Mouse (Mus musculus) heart, embryonic 12.5 days (tissue): Measurements from ENCODE around the gene Prickle4. TPM values are rescaled to one million over a fixed set of nuclear protein-coding genes. Genes with fewer than 3 reads are reported as not detected.

Source experiments
- ATAC-seq: fragments of 200-750 bp; cut with Nextera tagmentation; 2 replicates; pipeline ENCODE4 v1.8.0; 2017; ENCODE audit warnings: moderate TSS enrichment, moderate library complexity; ENCODE audit not compliant: insufficient number of reproducible peaks, low FRiP score
- H3K27ac ChIP-seq: fragments of 300-500 bp; sonication (generic); 2 replicates; pipeline ENCODE4 v1.5.1; 2016; ENCODE audit warnings: mild to moderate bottlenecking, moderate library complexity; ENCODE audit not compliant: poor library complexity, severe bottlenecking
- H3K27me3 ChIP-seq: fragments of 300-500 bp; sonication (generic); replicated peaks from 2 replicates; pipeline ENCODE4 v1.6.1; 2016; ENCODE audit warnings: mild to moderate bottlenecking, moderate library complexity
- H3K36me3 ChIP-seq: fragments of 300-500 bp; sonication (generic); 2 replicates; pipeline ENCODE4 v1.6.1; 2016; ENCODE audit warnings: mild to moderate bottlenecking, moderate library complexity
- H3K4me1 ChIP-seq: fragments of 300-500 bp; sonication (generic); replicated peaks from 2 replicates; pipeline ENCODE4 v1.6.1; 2016; ENCODE audit warnings: mild to moderate bottlenecking
- H3K4me2 ChIP-seq: fragments of 300-500 bp; sonication (generic); 2 replicates; pipeline ENCODE4 v1.6.1; 2016; ENCODE audit warnings: mild to moderate bottlenecking, moderate library complexity
- H3K4me3 ChIP-seq: fragments of 300-500 bp; sonication (generic); 2 replicates; pipeline ENCODE4 v1.5.1; 2016; ENCODE audit warnings: mild to moderate bottlenecking
- H3K9ac ChIP-seq: fragments of 300-500 bp; sonication (generic); 2 replicates; pipeline ENCODE4 v1.6.1; 2016; ENCODE audit warnings: mild to moderate bottlenecking, moderate library complexity
- H3K9me3 ChIP-seq: fragments of 300-500 bp; sonication (generic); replicated peaks from 2 replicates; pipeline ENCODE4 v1.6.1; 2016; ENCODE audit warnings: mild to moderate bottlenecking, moderate library complexity
- WGBS: fragments of 180-500 bp; shearing (Covaris S2); methylation state at CpG from one replicate; pipeline ENCODE4 v1.1.7; 2016; 5-methylcytosine and 5-hydroxymethylcytosine counted together
- polyA plus RNA-seq: library from polyadenylated mRNA; unstranded; fragments of >200 nt; fragmentation: Nextera tagmentation; extraction: Ambion mirVana; gene quantifications from 2 replicates; pipeline ENCODE4 v1.2.1, GENCODE M21; 2016

The Prickle4 gene
- polyA plus RNA-seq, 1 experiment from 2014 or later = 0.56 TPM

DNA sequence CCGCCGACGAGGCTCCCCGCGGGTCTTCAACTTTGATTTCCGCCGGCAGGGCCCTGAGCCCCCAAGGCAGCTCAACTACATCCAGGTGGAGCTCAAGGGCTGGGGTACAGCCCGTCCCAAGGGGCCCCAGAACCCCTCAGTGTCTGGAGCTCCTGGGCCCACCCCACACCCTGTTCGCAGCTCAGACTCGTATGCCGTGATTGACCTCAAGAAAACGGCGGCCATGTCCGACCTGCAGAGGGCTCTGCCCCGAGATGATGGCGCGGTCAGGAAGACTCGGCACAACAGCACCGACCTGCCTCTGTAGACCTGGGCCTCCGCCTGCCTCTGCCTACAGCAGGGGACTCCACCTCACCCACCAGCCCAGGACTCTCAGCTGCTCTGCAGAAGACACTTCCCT lies 9.0 kb upstream of the Prickle4 start:
- Histone ChIP-seq H3K9me3 (no peaks in the 10 kb centered on the region), H3K36me3 (peaks cover 32% of the 10 kb centered on the region), H3K27ac (no peak overlapping the region), H3K4me3 (no peak overlapping the region), H3K4me2 (peak overlapping the region; percentile 35), H3K4me1 (peaks cover 19% of the 10 kb centered on the region), H3K9ac (0 out of 2 replicates have a peak overlapping the region, but pooled peaks have one; percentile 5), H3K27me3 (peaks cover 52% of the 10 kb centered on the region)
- ATAC-seq = no peak
- WGBS = 27% methylated on average over 20 of the region's 20 CpGs

DNA sequence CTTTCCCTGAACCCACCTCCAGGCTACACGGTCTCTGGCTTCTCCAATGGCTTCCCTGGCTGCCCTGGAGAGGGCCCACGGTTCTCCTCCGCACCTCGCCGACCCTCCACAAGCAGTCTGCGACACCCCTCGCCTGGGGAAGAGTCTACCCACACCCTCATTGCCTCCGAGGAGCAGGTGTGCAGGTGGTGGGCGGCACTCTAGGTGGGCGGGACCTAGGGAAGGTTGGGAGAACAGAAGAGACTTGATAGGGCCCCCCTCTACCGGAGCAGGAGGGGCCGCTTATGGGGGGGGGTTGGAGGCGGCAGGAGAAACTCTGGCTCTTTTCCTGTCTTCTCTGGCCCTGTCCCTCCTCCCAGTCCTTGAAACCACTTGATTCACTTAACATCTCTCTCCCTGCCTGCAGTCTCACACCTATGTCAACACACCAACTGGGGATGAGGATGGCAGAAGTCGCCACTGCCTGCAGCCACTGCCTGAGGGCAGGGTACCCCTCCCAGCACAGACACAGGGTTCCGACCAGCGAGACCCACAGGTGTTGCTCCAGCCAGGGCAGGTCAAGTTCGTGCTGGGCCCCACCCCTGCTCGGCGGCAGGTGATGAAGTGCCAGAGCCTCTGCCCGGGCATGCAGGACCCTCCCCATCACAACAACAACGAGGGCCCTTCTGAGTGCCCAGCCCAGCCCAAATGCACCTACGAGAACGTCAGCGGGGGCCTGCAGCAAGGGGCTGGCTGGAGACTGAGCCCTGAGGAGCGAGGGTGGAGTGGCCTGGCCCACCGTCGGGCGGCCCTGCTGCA lies 8.2 kb upstream of the Prickle4 start:
- Histone ChIP-seq H3K27me3 (peaks cover 52% of the 10 kb centered on the region), H3K4me2 (peak overlapping the region; percentile 35), H3K36me3 (peaks cover 35% of the 10 kb centered on the region), H3K4me3 (no peak overlapping the region), H3K4me1 (peaks cover 19% of the 10 kb centered on the region), H3K9ac (0 out of 2 replicates have a peak overlapping the region, but pooled peaks have one; percentile 5), H3K27ac (no peak overlapping the region), H3K9me3 (no peaks in the 10 kb centered on the region)
- 29% methylated on average over 28 of the region's 28 CpGs for WGBS
- ATAC-seq = no peak; the same call in 1 of the 2 replicates

DNA sequence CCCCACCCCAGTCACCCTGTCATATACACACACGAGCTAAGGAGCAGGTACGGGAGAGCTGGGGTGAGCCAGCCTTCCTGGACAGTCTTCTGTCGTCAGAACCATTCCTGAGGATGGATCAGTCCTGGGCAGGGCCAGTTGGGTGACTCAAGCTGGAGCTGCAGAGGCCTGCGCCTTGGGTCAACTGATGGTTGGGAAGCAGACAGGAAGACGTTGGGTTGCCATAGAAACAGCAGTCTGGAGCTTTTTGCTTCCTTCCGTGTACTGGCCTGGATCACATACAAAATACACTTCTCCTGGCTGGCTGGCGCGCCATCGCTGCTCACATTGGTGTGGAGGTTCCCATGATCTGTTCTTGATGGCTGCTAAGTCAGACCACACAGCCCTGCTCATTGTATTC lies 7.3 kb upstream of the Prickle4 start:
- Histone ChIP-seq H3K27ac (no peak overlapping the region), H3K27me3 (peaks cover 52% of the 10 kb centered on the region), H3K4me3 (no peak overlapping the region), H3K9ac (no peak overlapping the region), H3K4me1 (peaks cover 19% of the 10 kb centered on the region), H3K4me2 (no peak overlapping the region), H3K36me3 (peaks cover 35% of the 10 kb centered on the region), H3K9me3 (no peaks in the 10 kb centered on the region)
- WGBS = 81% methylated on average over 9 of the region's 9 CpGs
- no peak for ATAC-seq

DNA sequence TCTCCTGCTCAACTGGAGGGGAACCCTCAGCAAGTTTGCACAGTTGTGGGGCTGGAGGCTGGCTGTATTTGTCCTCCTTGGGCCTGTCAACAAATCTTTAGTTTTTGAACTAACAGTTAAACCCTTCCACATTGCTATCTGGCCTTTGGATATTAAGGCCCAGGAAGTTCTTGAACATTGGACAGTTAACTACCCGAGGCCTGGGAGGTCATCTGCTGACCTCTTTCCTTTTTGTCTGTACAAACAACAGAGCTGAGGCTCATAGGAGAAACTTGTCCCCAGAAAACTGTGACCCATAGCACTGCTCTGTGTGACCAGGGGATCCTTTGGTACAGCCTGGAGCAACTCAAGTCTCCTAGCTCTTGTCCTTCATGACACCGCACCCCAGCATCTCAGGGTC lies 4.5 kb upstream of the Prickle4 start:
- peaks cover 35% of the 10 kb centered on the region for H3K36me3 ChIP-seq
- no peak overlapping the region for H3K9ac ChIP-seq
- H3K4me3 ChIP-seq = no peak overlapping the region
- 69% methylated on average over 2 of the region's 2 CpGs for WGBS
- no peaks in the 10 kb centered on the region for H3K9me3 ChIP-seq
- H3K4me1 ChIP-seq = peaks cover 27% of the 10 kb centered on the region
- no peak overlapping the region for H3K27ac ChIP-seq
- H3K4me2 ChIP-seq = no peak overlapping the region
- ATAC-seq = no peak
- peaks cover 41% of the 10 kb centered on the region for H3K27me3 ChIP-seq

DNA sequence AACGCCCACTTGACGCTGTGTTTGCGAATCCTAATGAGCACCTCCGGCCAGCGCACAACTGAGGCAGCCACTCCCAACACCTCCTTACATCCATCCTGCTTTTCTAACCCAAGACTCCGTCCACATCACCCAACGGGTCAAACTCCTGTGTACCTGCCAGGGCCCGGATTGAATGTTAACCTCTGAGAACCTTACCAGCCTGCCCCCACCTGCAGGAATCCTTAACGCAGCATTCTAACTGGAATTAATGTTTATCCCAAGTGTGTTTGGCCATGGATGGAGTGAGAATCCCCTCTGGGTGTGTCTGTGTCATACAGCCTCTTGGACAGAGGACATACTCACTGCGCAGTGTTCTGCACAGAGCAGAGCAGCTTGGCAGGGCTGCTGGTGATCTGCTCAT lies 3.6 kb upstream of the Prickle4 start:
- no peak overlapping the region for H3K9ac ChIP-seq
- no peak overlapping the region for H3K4me2 ChIP-seq
- peaks cover 40% of the 10 kb centered on the region for H3K27me3 ChIP-seq
- H3K4me3 ChIP-seq = no peak overlapping the region
- ATAC-seq = no peak
- 86% methylated on average over 10 of the region's 10 CpGs for WGBS
- H3K27ac ChIP-seq = no peak overlapping the region
- H3K4me1 ChIP-seq = peaks cover 25% of the 10 kb centered on the region
- no peaks in the 10 kb centered on the region for H3K9me3 ChIP-seq
- H3K36me3 ChIP-seq = peaks cover 28% of the 10 kb centered on the region

DNA sequence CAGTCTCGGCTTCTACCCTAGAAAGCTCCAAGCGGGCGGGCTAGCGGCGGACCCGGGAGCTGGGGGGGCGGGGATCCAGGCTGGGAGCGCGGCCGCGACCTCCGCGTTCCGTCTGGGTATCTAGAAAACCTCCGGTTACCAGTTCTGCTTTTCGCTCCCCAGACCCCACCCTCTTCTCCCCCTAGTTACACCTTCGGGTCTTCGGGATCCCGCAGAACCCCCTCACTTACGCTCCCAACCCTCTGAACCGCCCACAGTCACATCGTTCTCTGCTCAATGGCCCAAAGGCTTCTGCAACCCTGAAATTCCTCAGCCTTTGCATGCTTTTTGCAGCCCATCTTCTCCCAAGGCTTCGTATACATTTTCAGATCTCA lies 788 bp upstream of the Prickle4 start:
- ATAC-seq = no peak
- H3K27ac ChIP-seq = no peak overlapping the region
- peak overlapping the region; percentile 78 for H3K9ac ChIP-seq
- peaks cover 30% of the 10 kb centered on the region; the same call in 1 of the 2 replicates for H3K27me3 ChIP-seq
- peaks cover 13% of the 10 kb centered on the region for H3K4me1 ChIP-seq
- H3K4me2 ChIP-seq = peak overlapping the region; percentile 87
- H3K9me3 ChIP-seq = no peaks in the 10 kb centered on the region
- peaks cover 15% of the 10 kb centered on the region for H3K36me3 ChIP-seq
- under 1% methylated on average over 22 of the region's 23 CpGs for WGBS
- peak overlapping the region; percentile 73 for H3K4me3 ChIP-seq

DNA sequence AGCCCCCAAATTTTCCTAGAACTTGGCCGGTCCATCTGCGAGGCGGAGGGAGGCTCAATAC lies 264 bp downstream of the Prickle4 start, which contains the start of gene Gm21981:
Gm21981 (minus strand) TSS at position 14 of the 61 bp plus-strand sequence.
- peaks cover 14% of the 10 kb centered on the region for H3K4me1 ChIP-seq
- WGBS = 1% methylated on average over 3 of the region's 3 CpGs
- peaks cover 29% of the 10 kb centered on the region; the same call in 1 of the 2 replicates for H3K27me3 ChIP-seq
- peak within 1 kb of the TSS; percentile 73 for H3K4me3 ChIP-seq
- peak within 1 kb of the TSS; percentile 87 for H3K4me2 ChIP-seq
- H3K36me3 ChIP-seq = peaks cover 5% of the 10 kb centered on the region
- peak within 1 kb of the TSS; percentile 52 for H3K27ac ChIP-seq
- peak within 1 kb of the TSS; percentile 78 for H3K9ac ChIP-seq
- H3K9me3 ChIP-seq = no peaks in the 10 kb centered on the region
- ATAC-seq = no peak

DNA sequence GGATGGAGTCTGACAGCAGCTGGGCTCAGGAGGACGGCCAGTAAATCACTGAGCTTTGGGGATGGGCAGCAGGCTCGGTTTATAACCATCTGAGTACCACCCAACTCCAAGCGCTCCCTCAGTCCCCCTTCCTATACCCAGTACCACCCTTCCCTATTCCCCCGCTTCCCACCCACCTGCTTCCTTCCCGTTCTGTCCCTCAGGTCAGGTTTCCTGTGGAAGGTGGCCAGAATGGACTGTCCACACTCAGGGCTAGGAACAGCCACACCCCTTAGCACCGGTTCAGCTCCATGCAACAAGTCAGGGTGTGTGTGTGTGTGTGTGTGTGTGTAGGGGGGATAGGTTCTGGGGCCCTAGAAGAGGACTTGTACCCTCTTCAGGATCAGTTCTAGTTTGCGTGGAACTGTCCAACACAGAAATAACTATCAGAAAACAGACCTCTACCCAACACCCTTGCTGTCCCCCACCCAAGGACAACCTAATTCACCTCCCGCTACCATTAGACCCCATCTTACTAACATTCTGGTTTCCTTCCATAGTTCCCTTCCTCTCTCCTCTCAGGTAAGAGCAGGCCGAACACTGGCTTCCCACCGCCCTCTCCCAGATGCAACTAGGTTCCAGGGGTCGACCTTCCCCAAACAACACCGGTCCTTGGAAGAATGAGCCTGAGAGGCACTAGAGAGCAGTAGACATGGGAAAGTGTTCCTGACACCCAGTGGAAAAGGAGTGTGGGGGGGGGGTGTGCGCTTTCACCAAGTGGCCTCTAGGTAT lies 680 bp downstream of the Prickle4 start:
- peaks cover 29% of the 10 kb centered on the region; the same call in 1 of the 2 replicates for H3K27me3 ChIP-seq
- H3K27ac ChIP-seq = no peak overlapping the region
- 36% methylated on average over 13 of the region's 13 CpGs for WGBS

DNA sequence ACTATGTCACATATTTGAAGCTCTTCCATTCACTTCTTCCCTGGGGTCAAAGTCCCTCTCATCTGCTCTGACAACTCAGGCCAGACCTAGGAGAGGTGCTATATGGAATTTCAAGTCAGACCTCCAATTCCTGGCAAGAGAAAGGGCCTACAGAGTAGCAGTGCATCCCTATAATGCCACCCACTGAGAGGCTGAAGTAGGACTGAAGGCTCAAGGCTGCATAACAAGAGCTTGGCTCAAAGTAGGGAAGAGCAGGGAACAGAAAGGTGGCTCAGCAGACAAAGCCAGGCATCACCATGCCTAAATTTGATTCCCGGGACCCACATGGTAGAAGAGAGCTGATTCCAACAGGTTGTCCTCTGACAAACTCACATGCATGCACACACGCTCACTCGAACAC lies 2.9 kb downstream of the Prickle4 start:
- H3K27ac ChIP-seq = no peak overlapping the region
- no peak overlapping the region for H3K4me3 ChIP-seq
- peaks cover 29% of the 10 kb centered on the region; the same call in 1 of the 2 replicates for H3K27me3 ChIP-seq
- no peaks in the 10 kb centered on the region for H3K9me3 ChIP-seq
- peaks cover 24% of the 10 kb centered on the region for H3K4me1 ChIP-seq
- WGBS = 89% methylated on average over 3 of the region's 3 CpGs
- ATAC-seq = no peak
- H3K9ac ChIP-seq = no peak overlapping the region
- H3K4me2 ChIP-seq = no peak overlapping the region
- H3K36me3 ChIP-seq = no peaks in the 10 kb centered on the region; the same call in 1 of the 2 replicates

More for the DNA sequence above, 680 bp downstream of the Prickle4 start:
- no peak for ATAC-seq
- Histone ChIP-seq H3K4me2 (peak overlapping the region; percentile 87), H3K4me1 (peaks cover 16% of the 10 kb centered on the region), H3K36me3 (peaks cover 3% of the 10 kb centered on the region; the same call in 1 of the 2 replicates), H3K9me3 (no peaks in the 10 kb centered on the region), H3K4me3 (peak overlapping the region; percentile 73), H3K9ac (peak overlapping the region; percentile 71)

DNA sequence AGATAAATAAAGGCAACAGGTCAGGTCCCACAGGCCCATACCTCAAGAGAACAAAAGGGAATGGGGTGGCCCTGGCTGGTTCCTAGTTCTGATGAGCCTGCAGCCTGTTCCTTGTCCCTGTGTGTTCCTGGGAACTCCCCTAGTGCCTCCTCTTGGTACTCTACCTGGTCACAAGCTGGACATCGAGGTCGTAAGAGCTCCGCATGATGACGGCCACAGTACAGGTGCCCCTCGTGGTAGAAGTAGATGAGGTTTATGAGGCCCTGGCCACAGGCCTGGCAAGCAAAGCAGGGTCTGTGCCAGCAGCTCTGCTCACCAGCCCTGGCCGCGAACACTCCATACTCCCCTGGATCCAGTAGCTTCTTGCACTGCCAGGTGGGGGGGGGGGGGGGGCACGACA lies 4.6 kb downstream of the Prickle4 start:
- Histone ChIP-seq H3K4me3 (peak overlapping the region; percentile 71; the same call in 1 of the 2 replicates), H3K4me2 (0 out of 2 replicates have a peak overlapping the region, but pooled peaks have one; percentile 98)

More for the DNA sequence above, 4.6 kb downstream of the Prickle4 start:
- Histone ChIP-seq H3K9ac (no peak overlapping the region), H3K27me3 (peaks cover 29% of the 10 kb centered on the region; the same call in 1 of the 2 replicates), H3K27ac (no peak overlapping the region), H3K4me1 (peaks cover 20% of the 10 kb centered on the region), H3K36me3 (peaks cover 13% of the 10 kb centered on the region), H3K9me3 (no peaks in the 10 kb centered on the region)
- ATAC-seq = no peak
- 64% methylated on average over 6 of the region's 8 CpGs for WGBS
